Mouse (Mus musculus): ENCODE results near the gene Pde1b. TPM values are rescaled to one million over a fixed set of nuclear protein-coding genes. Genes with fewer than 3 reads are reported as not detected.

Gene Pde1b
- total and polyA plus RNA-seq, 2 experiments from 2014 or later, result 67.6 to 127 TPM

DNA sequence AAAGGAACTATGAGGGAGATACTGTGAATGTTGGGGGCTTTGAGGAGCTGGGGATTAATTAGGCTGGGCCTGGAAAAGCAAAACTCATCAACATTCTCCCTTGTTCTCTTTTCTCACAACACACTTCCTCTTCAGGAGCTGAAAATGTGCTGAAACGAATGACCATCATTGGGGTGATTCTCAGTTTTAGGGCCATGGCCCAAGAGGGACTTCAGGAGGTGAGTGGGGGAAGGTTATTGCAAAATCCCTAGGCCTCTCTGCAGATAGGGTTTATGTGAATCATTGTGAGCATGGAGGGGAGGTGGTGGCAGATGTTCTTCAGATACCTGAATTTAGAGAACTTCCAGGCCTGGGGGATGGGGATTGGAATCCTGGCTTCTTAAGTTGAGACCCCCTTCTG is 16.2 kb upstream of the Pde1b start:
- WGBS, result 66% methylated on average over 1 of the region's 1 CpGs
- H3K9ac ChIP-seq (replicated peaks; ENCODE audit: low read length), result no peak overlapping the region
- H3K4me3 ChIP-seq (ENCODE audit: low read length), result no peak overlapping the region
- DNase-seq (ENCODE audit: low spot score) (no peak), ATAC-seq (no peak)
- H3K27me3 ChIP-seq (ENCODE audit: insufficient read depth, low read length), result no peaks in the 10 kb centered on the region
- TF ChIP-seq CTCF (IDR thresholded peaks at IDR 0.05; ENCODE audit: low read depth), result no peak
- H3K4me1 ChIP-seq (ENCODE audit: insufficient read depth, low read length), result peaks cover 5% of the 10 kb centered on the region; the same call in 1 of the 2 replicates
- no peaks in the 10 kb centered on the region for H3K36me3 ChIP-seq (ENCODE audit: insufficient read depth, low read length)
- no peak overlapping the region for H3K27ac ChIP-seq
- H3K4me2 ChIP-seq (ENCODE audit: low read depth, low read length), result no peak overlapping the region
- H3K9me3 ChIP-seq (ENCODE audit: low read length), result no peaks in the 10 kb centered on the region

DNA sequence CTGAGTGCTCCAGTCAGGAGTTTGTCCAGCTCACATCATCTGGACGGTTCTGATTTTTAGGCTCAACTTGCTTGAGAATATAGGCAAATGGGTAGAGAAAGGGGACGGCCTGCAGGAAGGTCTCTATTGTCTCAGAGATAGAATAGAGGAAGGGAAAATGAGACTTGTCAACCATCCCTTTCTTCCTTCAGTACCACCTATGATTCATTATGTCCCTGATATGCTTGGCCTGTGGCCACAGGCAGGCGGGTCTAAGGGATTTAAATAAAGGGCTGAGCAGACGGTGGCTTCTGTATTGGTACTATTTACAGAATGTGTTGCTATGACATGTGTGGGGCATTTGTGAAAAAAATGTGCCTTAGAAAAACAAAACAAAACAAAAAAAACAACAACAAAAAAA is 14.5 kb upstream of the Pde1b start:
- Histone ChIP-seq H3K27me3 (ENCODE audit: insufficient read depth, low read length) (no peaks in the 10 kb centered on the region), H3K9ac (replicated peaks; ENCODE audit: low read length) (no peak overlapping the region), H3K4me1 (ENCODE audit: insufficient read depth, low read length) (peaks cover 5% of the 10 kb centered on the region; the same call in 1 of the 2 replicates), H3K9me3 (ENCODE audit: low read length) (no peaks in the 10 kb centered on the region), H3K4me3 (ENCODE audit: low read length) (no peak overlapping the region), H3K27ac (no peak overlapping the region), H3K36me3 (ENCODE audit: insufficient read depth, low read length) (no peaks in the 10 kb centered on the region), H3K4me2 (ENCODE audit: low read depth, low read length) (no peak overlapping the region)
- no peak for ATAC-seq
- WGBS, result 43% methylated on average over 4 of the region's 4 CpGs
- DNase-seq (ENCODE audit: low spot score), result no peak
- TF ChIP-seq CTCF (IDR thresholded peaks at IDR 0.05; ENCODE audit: low read depth), result no peak

DNA sequence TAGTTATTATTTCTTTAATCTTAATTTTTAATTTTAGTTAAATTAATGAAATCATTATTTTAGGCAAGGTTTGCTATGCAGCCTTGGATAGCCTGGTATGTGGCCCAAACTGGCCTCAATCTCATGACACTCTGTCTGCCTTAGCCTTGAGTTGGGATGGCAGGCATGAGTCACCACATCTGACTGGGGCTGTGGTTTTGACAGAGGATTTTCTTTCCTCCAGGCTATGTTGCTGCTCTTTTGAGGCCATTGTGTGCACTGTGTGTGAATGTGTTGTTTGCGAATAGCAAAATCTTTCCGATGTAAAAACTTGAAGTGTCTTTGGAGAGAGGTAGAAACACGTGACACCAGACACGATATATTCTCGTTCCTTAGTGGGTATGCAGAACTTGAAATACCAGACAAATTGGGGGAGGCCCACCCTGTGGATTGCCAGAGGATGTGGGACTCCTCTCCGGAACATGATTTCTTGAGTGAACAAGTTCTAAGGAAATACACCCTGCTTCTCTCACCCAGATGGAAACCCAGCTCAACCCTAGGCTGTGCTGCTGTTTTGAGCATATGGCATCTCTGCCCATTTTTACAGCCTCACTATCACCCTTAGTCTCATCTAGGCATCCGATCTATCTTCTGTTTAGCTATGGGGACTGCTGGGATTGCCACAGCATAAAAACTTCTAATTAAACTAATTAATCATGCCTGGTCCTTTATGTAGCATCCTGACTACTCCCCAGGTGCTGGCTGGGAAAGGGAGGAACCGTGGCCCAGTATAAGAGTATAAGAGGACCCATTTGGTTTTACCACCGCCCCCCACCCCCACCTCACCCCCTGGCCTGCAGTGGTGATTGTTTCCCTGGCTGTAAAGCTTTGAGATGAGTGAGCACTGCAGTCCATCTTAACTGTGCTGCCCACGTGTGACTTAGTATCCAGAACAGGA is 6.4 kb upstream of the Pde1b start:
- Histone ChIP-seq H3K27ac (no peak overlapping the region), H3K4me2 (ENCODE audit: low read depth, low read length) (no peak overlapping the region), H3K9me3 (ENCODE audit: low read length) (no peaks in the 10 kb centered on the region), H3K27me3 (ENCODE audit: insufficient read depth, low read length) (no peaks in the 10 kb centered on the region), H3K4me1 (ENCODE audit: insufficient read depth, low read length) (no peaks in the 10 kb centered on the region; the same call in 1 of the 2 replicates), H3K4me3 (ENCODE audit: low read length) (no peak overlapping the region), H3K36me3 (ENCODE audit: insufficient read depth, low read length) (no peaks in the 10 kb centered on the region), H3K9ac (replicated peaks; ENCODE audit: low read length) (no peak overlapping the region)
- WGBS, result 63% methylated on average over 10 of the region's 10 CpGs
- ATAC-seq, result no peak
- TF ChIP-seq CTCF (IDR thresholded peaks at IDR 0.05; ENCODE audit: low read depth), result no peak
- no peak for DNase-seq (ENCODE audit: low spot score)

GRCm38 (mm10) chr15:103498157-103498556 is 4.7 kb upstream of the Pde1b start:
- DNase-seq (ENCODE audit: low spot score) (no peak), ATAC-seq (no peak)
- peaks cover 4% of the 10 kb centered on the region for H3K4me1 ChIP-seq (ENCODE audit: insufficient read depth, low read length)
- H3K9me3 ChIP-seq (ENCODE audit: low read length), result no peaks in the 10 kb centered on the region
- no peak for TF ChIP-seq CTCF (IDR thresholded peaks at IDR 0.05; ENCODE audit: low read depth)
- no peak overlapping the region for H3K9ac ChIP-seq (replicated peaks; ENCODE audit: low read length)
- H3K27me3 ChIP-seq (ENCODE audit: insufficient read depth, low read length), result no peaks in the 10 kb centered on the region
- H3K4me2 ChIP-seq (ENCODE audit: low read depth, low read length), result no peak overlapping the region
- no peak overlapping the region for H3K27ac ChIP-seq
- H3K4me3 ChIP-seq (ENCODE audit: low read length), result no peak overlapping the region
- 53% methylated on average over 3 of the region's 3 CpGs for WGBS
- H3K36me3 ChIP-seq (ENCODE audit: insufficient read depth, low read length), result no peaks in the 10 kb centered on the region

DNA sequence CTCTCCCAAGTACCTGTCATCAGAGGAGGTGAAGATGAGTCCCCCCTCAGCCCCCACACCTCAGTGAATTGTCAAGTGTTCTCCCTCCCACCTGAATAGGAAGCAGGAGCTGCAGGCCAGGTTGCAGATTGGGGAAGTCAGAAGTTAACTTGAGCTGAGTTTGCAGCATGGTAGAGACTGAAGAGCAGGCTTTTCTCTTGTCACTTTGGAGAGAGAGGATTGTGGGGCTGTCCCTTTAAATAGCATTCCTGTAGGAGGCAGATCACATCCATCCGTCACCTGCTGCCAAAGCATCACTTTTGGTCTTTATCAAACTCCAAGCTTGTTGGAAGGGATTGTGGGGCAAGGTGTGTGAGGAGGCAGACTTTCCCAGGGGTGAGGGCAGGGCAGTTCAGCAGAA is 2.1 kb upstream of the Pde1b start:
- TF ChIP-seq CTCF (IDR thresholded peaks at IDR 0.05; ENCODE audit: low read depth), result no peak
- WGBS, result 61% methylated on average over 1 of the region's 1 CpGs
- no peaks in the 10 kb centered on the region for H3K9me3 ChIP-seq (ENCODE audit: low read length)
- H3K27me3 ChIP-seq (ENCODE audit: insufficient read depth, low read length), result no peaks in the 10 kb centered on the region
- DNase-seq (ENCODE audit: low spot score), result no peak
- no peaks in the 10 kb centered on the region for H3K36me3 ChIP-seq (ENCODE audit: insufficient read depth, low read length)
- ATAC-seq, result no peak
- peaks cover 17% of the 10 kb centered on the region for H3K4me1 ChIP-seq (ENCODE audit: insufficient read depth, low read length)
- no peak overlapping the region for H3K4me2 ChIP-seq (ENCODE audit: low read depth, low read length)
- no peak overlapping the region for H3K4me3 ChIP-seq (ENCODE audit: low read length)
- no peak overlapping the region for H3K27ac ChIP-seq
- H3K9ac ChIP-seq (replicated peaks; ENCODE audit: low read length), result no peak overlapping the region

DNA sequence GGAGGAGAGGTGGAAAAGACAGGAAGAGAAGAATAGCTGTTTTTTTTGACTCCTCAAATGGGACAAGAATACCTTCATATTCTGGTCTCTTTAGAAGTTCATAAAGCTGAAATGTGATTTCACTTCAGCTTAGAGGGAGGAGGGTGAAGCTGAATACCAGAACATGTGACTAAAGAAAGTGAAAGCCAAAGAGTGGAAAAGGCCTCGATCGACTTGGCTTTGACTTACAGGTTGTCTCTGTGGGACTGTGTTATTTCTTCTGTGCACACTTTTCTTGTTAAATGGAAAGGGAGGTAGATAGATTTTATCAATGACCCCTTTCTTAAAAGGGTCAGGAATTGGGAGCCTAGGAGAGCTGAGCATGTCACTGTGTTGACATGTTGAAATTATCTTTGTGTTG is 1.6 kb upstream of the Pde1b start:
- Histone ChIP-seq H3K9me3 (ENCODE audit: low read length) (no peaks in the 10 kb centered on the region), H3K9ac (replicated peaks; ENCODE audit: low read length) (no peak overlapping the region), H3K4me1 (ENCODE audit: insufficient read depth, low read length) (peaks cover 18% of the 10 kb centered on the region), H3K4me3 (ENCODE audit: low read length) (no peak overlapping the region), H3K4me2 (ENCODE audit: low read depth, low read length) (no peak overlapping the region), H3K36me3 (ENCODE audit: insufficient read depth, low read length) (no peaks in the 10 kb centered on the region), H3K27me3 (ENCODE audit: insufficient read depth, low read length) (no peaks in the 10 kb centered on the region), H3K27ac (no peak overlapping the region)
- DNase-seq (ENCODE audit: low spot score) (no peak), ATAC-seq (no peak)
- no peak for TF ChIP-seq CTCF (IDR thresholded peaks at IDR 0.05; ENCODE audit: low read depth)
- WGBS, result 64% methylated on average over 2 of the region's 2 CpGs

- WGBS, result under 1% methylated on average over 15 of the region's 15 CpGs
- Histone ChIP-seq H3K27me3 (ENCODE audit: insufficient read depth, low read length) (no peaks in the 10 kb centered on the region), H3K4me2 (ENCODE audit: low read depth, low read length) (peak overlapping the region; percentile 92), H3K9me3 (ENCODE audit: low read length) (no peaks in the 10 kb centered on the region), H3K36me3 (ENCODE audit: insufficient read depth, low read length) (no peaks in the 10 kb centered on the region), H3K9ac (replicated peaks; ENCODE audit: low read length) (peak overlapping the region; percentile 83), H3K4me3 (ENCODE audit: low read length) (peak overlapping the region; percentile 67), H3K4me1 (ENCODE audit: insufficient read depth, low read length) (peaks cover 27% of the 10 kb centered on the region), H3K27ac (peak overlapping the region; percentile 62)
- TF ChIP-seq CTCF (IDR thresholded peaks at IDR 0.05; ENCODE audit: low read depth), result no peak
- ATAC-seq (peak; percentile 56), DNase-seq (ENCODE audit: low spot score) (no peak)
Measured at GRCm38 (mm10) chr15:103503251-103503600, 392 bp downstream of the Pde1b start.
